Mouse (Mus musculus): ENCODE data around the gene Mylip. TPM values are rescaled to one million over a fixed set of nuclear protein-coding genes. Genes with fewer than 3 reads are reported as not detected.

The Mylip gene
- polyA plus RNA-seq, 1 experiment from 2014 or later, result 5.2 TPM

DNA sequence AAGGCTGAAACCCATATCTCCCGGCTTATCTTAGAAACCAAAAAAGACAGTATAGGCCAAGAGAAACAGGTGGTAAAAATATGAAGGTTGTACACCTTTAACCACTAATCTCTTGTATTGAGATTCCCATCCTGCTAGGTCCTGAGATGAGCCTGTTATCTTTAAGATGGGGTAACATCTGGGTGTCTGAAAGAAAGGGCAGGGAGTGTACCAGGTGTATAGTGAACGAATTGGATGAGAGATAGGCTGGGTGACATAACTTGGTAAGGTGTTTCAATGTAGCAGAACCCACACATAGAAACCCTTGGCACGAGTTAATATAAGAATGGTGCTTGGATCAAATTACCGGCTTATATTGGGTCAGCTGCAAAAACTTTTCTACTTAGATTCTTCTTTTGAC, 653 bp upstream of the Mylip start:
- H3K27ac ChIP-seq, result no peak overlapping the region
- H3K9me3 ChIP-seq (ENCODE audit: control insufficient read depth, low read length), result no peaks in the 10 kb centered on the region
- ATAC-seq (ENCODE audit: low FRiP score), result no peak
- peak overlapping the region; percentile 71 for H3K4me3 ChIP-seq (replicated peaks; ENCODE audit: low read length)
- peaks cover 18% of the 10 kb centered on the region for H3K4me1 ChIP-seq (replicated peaks; ENCODE audit: control insufficient read depth, insufficient read depth, low read length)
- H3K4me2 ChIP-seq (replicated peaks), result peak overlapping the region; percentile 98
- no peak for DNase-seq (ENCODE audit: low spot score)
- peak overlapping the region; percentile 39; the same call in 1 of the 2 replicates for H3K9ac ChIP-seq
- no peaks in the 10 kb centered on the region for H3K36me3 ChIP-seq (replicated peaks; ENCODE audit: control insufficient read depth, insufficient read depth)
- 0 out of 2 replicates have a peak, but pooled peaks cover 2% of the 10 kb centered on the region for H3K27me3 ChIP-seq (ENCODE audit: control insufficient read depth, insufficient read depth, low read length)
- WGBS, result 43% methylated on average over 4 of the region's 4 CpGs

DNA sequence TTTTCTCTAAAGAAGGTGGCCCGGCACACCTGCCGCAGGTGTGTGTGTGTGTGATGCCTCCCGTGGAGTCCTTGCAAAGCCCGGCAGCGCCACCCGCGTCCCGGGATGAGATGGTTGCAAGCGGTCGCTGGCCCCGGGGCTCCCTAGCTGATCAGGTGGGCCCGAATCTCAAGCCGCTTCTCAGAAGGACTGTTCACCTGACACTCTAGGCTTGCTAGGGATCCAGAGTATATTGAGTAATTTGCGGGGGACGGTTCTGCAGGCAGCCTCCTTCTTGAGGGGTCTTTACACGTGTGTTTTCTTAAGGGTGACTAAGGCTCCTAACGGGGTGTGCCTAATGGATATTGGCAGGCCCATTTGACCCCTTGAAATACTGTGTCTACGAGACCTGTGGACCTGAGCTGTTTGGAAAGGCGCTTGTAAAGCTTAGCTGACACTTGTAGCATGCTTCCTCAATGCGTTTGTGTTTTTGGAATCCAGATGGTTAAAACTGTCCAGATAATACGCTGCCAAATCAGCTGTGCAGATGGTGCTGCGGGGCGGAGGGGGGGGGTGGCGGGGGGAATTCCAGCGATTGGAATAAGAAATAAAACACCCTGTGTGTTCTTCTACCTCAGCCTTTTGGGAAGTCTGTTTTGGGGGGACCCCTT, 895 bp downstream of the Mylip start:
- WGBS, result 3% methylated on average over 25 of the region's 25 CpGs
- no peak; the same call in 1 of the 2 replicates for ATAC-seq (ENCODE audit: low FRiP score)
- H3K27ac ChIP-seq, result no peak overlapping the region
- 0 out of 2 replicates have a peak, but pooled peaks cover 2% of the 10 kb centered on the region for H3K27me3 ChIP-seq (ENCODE audit: control insufficient read depth, insufficient read depth, low read length)
- no peaks in the 10 kb centered on the region for H3K36me3 ChIP-seq (replicated peaks; ENCODE audit: control insufficient read depth, insufficient read depth)
- H3K4me3 ChIP-seq (replicated peaks; ENCODE audit: low read length), result peak overlapping the region; percentile 71
- H3K9me3 ChIP-seq (ENCODE audit: control insufficient read depth, low read length), result no peaks in the 10 kb centered on the region
- peak overlapping the region; percentile 98 for H3K4me2 ChIP-seq (replicated peaks)
- peaks cover 18% of the 10 kb centered on the region for H3K4me1 ChIP-seq (replicated peaks; ENCODE audit: control insufficient read depth, insufficient read depth, low read length)
- DNase-seq (ENCODE audit: low spot score), result peak; percentile 47
- H3K9ac ChIP-seq, result peak overlapping the region; percentile 71

DNA sequence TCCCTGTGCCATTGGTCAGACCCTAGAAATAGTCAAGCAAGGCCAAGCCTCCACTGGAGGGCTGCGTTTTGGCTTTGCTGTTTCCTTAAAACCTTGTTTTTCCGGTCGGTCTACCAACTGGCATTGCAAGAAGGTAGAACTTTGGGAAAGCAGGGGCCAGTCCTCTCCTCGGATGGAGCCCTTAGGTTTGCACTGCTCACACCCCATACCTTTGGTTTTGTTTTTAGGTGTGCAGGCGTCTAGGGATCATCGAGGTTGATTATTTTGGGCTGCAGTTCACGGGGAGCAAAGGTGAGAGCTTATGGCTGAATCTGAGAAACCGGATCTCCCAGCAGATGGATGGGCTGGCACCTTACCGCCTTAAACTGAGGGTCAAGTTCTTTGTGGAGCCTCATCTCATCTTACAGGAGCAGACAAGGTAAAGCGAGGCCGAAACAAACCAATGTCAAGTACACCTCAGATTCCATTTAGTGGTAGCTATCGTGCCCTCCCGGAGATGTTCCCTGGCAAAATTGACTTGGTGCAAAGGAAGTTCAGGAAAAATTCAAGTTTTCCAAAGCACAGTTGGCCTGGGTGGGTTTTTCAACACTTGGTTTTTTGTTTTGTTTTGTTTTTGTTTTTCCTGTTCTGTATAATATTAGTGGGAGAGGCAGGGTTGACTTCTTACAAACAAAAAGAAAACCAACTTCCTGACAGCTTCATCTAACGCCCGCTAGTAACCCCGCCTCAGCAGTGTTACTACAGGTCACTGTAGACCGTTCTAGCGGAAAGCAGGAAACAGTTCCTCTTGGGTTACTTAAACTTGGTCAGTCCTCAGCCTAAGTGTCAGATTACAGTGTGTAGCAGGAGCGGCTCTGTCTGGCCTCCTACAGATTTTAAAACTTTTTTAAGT, 1.7 kb downstream of the Mylip start:
- Histone ChIP-seq H3K36me3 (replicated peaks; ENCODE audit: control insufficient read depth, insufficient read depth) (no peaks in the 10 kb centered on the region), H3K4me2 (replicated peaks) (peak overlapping the region; percentile 98), H3K27ac (no peak overlapping the region), H3K4me3 (replicated peaks; ENCODE audit: low read length) (peak overlapping the region; percentile 71), H3K4me1 (replicated peaks; ENCODE audit: control insufficient read depth, insufficient read depth, low read length) (peaks cover 18% of the 10 kb centered on the region), H3K9me3 (ENCODE audit: control insufficient read depth, low read length) (no peaks in the 10 kb centered on the region), H3K9ac (peak overlapping the region; percentile 71; the same call in 1 of the 2 replicates), H3K27me3 (ENCODE audit: control insufficient read depth, insufficient read depth, low read length) (0 out of 2 replicates have a peak, but pooled peaks cover 2% of the 10 kb centered on the region)
- DNase-seq (ENCODE audit: low spot score) (no peak), ATAC-seq (ENCODE audit: low FRiP score) (no peak)
- WGBS, result 54% methylated on average over 19 of the region's 19 CpGs

DNA sequence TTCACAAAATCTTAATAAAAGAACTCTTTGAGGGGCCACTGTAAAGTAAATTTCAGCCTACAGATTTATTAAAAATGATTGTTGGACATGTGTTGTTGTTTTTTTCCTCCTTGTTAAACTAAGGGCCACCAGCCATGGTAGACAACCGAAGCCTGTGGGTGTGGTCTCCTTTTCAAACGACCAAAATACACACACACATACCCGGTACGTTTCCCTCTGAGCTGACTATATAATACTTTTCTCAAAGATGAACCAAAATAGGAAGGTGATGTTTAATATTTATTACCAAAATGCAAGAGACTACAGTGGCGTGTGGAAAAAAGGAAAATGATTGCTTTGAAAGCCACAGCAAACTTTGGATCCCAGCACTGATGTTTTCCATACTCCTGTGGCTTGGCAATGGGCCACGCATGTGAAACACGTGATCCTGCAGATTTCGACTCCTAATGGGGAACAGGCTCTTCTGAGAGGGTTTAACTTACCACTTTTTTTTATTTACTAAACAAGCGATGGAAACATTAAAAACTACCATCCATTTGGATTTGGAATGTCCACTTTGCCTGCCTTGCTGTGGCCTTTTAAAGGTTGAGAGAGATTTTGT, 2.4 kb downstream of the Mylip start:
- H3K27ac ChIP-seq, result no peak overlapping the region
- WGBS, result 68% methylated on average over 9 of the region's 9 CpGs
- DNase-seq (ENCODE audit: low spot score), result no peak
- H3K4me1 ChIP-seq (replicated peaks; ENCODE audit: control insufficient read depth, insufficient read depth, low read length), result peaks cover 18% of the 10 kb centered on the region
- H3K36me3 ChIP-seq (replicated peaks; ENCODE audit: control insufficient read depth, insufficient read depth), result no peaks in the 10 kb centered on the region
- H3K4me2 ChIP-seq (replicated peaks), result peak overlapping the region; percentile 98
- no peak for ATAC-seq (ENCODE audit: low FRiP score)
- H3K9me3 ChIP-seq (ENCODE audit: control insufficient read depth, low read length), result no peaks in the 10 kb centered on the region
- H3K9ac ChIP-seq, result no peak overlapping the region
- H3K27me3 ChIP-seq (ENCODE audit: control insufficient read depth, insufficient read depth, low read length), result 0 out of 2 replicates have a peak, but pooled peaks cover 2% of the 10 kb centered on the region
- H3K4me3 ChIP-seq (replicated peaks; ENCODE audit: low read length), result peak overlapping the region; percentile 71; the same call in 1 of the 2 replicates

DNA sequence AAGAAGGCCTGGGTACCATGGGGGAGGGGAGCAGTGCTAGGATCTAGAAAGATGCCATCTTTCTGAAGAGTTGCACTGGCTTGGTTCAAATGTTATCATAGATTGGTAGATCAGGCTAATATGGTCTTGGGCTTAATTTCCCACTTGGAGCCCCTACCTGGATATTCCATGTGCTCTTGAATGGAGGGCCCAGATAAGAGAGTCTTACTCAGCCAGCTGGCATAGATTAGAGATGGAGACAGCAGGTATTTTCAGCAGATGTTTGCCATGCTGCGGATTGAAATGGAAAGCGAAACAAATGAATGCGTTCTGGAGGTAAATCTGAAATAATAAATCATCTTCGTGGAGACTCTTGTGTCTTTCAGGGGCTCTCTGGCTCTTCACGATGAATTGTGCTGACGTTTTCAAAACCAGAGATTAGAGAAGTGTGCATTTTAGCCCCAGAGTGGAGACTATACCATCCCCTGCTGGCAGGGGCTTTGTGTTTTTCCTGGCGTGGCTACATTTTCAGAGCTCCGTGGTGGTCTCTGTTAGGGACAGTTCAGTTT, 4.8 kb downstream of the Mylip start:
- H3K4me1 ChIP-seq (replicated peaks; ENCODE audit: control insufficient read depth, insufficient read depth, low read length), result peaks cover 18% of the 10 kb centered on the region
- H3K9ac ChIP-seq, result no peak overlapping the region
- 55% methylated on average over 8 of the region's 8 CpGs for WGBS

DNA sequence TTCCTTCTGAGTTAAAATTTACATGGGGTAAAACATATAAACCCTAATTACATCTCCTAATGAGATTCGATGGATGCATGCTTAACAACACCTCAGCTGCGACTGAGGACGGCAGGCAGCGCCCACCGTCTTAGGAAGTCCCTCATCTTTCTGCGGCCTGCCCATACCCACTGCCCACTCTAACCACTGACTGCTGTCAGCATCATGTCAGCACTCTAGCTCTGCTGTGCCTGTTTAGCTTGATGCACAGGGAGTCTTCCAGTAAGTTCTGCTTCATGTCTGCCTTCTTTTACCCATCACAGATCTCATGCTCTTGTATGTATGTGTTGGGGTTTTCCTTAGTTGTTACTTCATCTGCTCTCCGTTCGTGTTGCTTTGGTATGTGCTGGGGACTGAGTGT, 7.2 kb downstream of the Mylip start:
- no peaks in the 10 kb centered on the region for H3K27me3 ChIP-seq (ENCODE audit: control insufficient read depth, insufficient read depth, low read length)
- ATAC-seq (ENCODE audit: low FRiP score) (no peak), DNase-seq (ENCODE audit: low spot score) (no peak)
- H3K36me3 ChIP-seq (replicated peaks; ENCODE audit: control insufficient read depth, insufficient read depth), result no peaks in the 10 kb centered on the region
- H3K4me2 ChIP-seq (replicated peaks), result no peak overlapping the region
- no peak overlapping the region for H3K27ac ChIP-seq
- 80% methylated on average over 8 of the region's 8 CpGs for WGBS
- H3K4me1 ChIP-seq (replicated peaks; ENCODE audit: control insufficient read depth, insufficient read depth, low read length), result peaks cover 4% of the 10 kb centered on the region
- no peak overlapping the region for H3K9ac ChIP-seq
- H3K4me3 ChIP-seq (replicated peaks; ENCODE audit: low read length), result no peak overlapping the region
- H3K9me3 ChIP-seq (ENCODE audit: control insufficient read depth, low read length), result no peaks in the 10 kb centered on the region

More for the DNA sequence above, 4.8 kb downstream of the Mylip start:
- no peaks in the 10 kb centered on the region for H3K36me3 ChIP-seq (replicated peaks; ENCODE audit: control insufficient read depth, insufficient read depth)
- DNase-seq (ENCODE audit: low spot score), result no peak
- H3K27ac ChIP-seq, result no peak overlapping the region
- no peak overlapping the region for H3K4me3 ChIP-seq (replicated peaks; ENCODE audit: low read length)
- no peak for ATAC-seq (ENCODE audit: low FRiP score)
- H3K9me3 ChIP-seq (ENCODE audit: control insufficient read depth, low read length), result no peaks in the 10 kb centered on the region
- H3K27me3 ChIP-seq (ENCODE audit: control insufficient read depth, insufficient read depth, low read length), result no peaks in the 10 kb centered on the region
- no peak overlapping the region for H3K4me2 ChIP-seq (replicated peaks)

DNA sequence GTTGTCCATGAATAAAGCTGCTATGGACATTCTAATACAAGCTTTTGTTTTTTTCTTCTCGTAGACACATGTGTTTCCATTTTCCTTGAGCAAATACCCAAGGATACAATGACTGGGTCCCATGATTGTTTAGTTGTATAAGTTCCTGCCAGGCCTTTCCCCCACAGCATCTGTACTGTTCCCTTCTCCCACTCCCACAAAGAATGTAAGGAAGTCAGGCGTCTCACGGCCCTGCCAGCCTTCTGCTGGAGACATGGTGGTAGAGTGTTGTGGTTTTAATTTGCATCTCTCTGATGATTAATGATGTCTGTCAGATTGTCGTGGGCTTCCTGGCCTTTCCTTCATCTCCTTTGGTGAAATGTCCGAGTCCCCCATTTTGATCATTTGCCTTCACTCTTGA, 7.7 kb downstream of the Mylip start:
- Histone ChIP-seq H3K9ac (no peak overlapping the region), H3K27me3 (ENCODE audit: control insufficient read depth, insufficient read depth, low read length) (no peaks in the 10 kb centered on the region), H3K4me1 (replicated peaks; ENCODE audit: control insufficient read depth, insufficient read depth, low read length) (peaks cover 2% of the 10 kb centered on the region), H3K4me2 (replicated peaks) (no peak overlapping the region), H3K36me3 (replicated peaks; ENCODE audit: control insufficient read depth, insufficient read depth) (no peaks in the 10 kb centered on the region), H3K27ac (no peak overlapping the region), H3K4me3 (replicated peaks; ENCODE audit: low read length) (no peak overlapping the region), H3K9me3 (ENCODE audit: control insufficient read depth, low read length) (no peaks in the 10 kb centered on the region)
- 28% methylated on average over 5 of the region's 5 CpGs for WGBS
- DNase-seq (ENCODE audit: low spot score) (no peak), ATAC-seq (ENCODE audit: low FRiP score) (no peak)

DNA sequence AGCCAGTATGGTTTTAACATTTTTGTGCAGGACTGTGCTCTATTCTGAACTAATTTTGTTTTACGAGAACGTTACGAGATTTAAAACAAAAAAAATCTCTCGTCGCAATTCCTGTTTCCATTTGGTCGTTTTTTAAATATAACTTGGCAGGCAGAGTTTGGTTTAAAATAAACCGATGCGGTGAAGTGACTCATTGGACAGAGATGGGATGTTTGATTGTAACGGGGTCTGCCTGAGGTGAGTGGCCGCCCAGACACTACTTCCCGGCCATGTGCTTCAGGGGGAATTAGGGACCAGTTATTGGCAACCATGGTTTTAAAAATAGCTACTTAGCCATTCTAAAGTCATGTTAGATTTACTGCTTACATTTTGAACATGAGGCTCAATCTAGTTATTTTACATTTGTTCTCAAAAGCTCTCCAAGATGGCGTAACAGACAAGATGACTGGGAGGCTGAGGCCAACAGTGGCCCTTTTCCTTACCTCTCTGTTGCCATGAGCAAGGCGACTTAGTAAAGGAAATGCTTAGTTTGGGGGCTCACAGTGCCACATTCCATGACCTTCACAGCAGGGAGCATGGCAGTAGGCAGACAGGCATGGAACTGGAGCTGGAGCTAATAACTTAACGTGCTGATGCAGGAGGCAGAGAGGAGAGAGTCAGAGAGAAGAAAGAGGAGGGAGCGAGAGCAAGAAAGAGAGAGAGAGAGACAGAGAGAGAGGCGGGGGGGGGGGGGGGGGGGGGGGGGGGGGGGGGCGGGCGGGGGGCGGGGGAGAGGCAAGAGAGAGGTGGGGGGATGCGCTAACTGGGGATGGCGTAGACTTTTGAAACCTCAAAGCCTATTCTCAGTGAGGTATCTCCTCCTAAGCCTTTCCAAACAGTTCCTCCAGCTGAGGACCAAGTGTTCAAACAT, 8.6 kb downstream of the Mylip start:
- Histone ChIP-seq H3K36me3 (replicated peaks; ENCODE audit: control insufficient read depth, insufficient read depth) (no peaks in the 10 kb centered on the region), H3K9ac (no peak overlapping the region), H3K9me3 (ENCODE audit: control insufficient read depth, low read length) (no peaks in the 10 kb centered on the region), H3K4me1 (replicated peaks; ENCODE audit: control insufficient read depth, insufficient read depth, low read length) (no peaks in the 10 kb centered on the region; the same call in 1 of the 2 replicates), H3K4me2 (replicated peaks) (no peak overlapping the region), H3K27ac (no peak overlapping the region), H3K4me3 (replicated peaks; ENCODE audit: low read length) (no peak overlapping the region), H3K27me3 (ENCODE audit: control insufficient read depth, insufficient read depth, low read length) (no peaks in the 10 kb centered on the region)
- DNase-seq (ENCODE audit: low spot score) (no peak), ATAC-seq (ENCODE audit: low FRiP score) (no peak)
- WGBS, result 70% methylated on average over 15 of the region's 21 CpGs

Data from hindbrain, embryonic 14.5 days (tissue).